Mouse (Mus musculus) thymus, adult 18-20 months (tissue): Measurements from ENCODE around the gene Kif22.
"Not testable (repeated sequence)": the region's sequence is repeated elsewhere in the genome, so short reads cannot be mapped to it uniquely, and the experiment has no call there.

ENCODE experiments used
- DNase-seq, 2 experiments: peaks; one replicate each; pipeline ENCODE4 v3.0.0; 2022; ENCODE audit warnings: mixed read lengths in 2 of 2

Gene Kif22

GRCm38 (mm10) chr7:127041851-127042672 lies at the start of gene Kif22:
Kif22 (minus strand) TSS chr7:127042471.
- peak; percentile 72 to 82 for DNase-seq

DNA sequence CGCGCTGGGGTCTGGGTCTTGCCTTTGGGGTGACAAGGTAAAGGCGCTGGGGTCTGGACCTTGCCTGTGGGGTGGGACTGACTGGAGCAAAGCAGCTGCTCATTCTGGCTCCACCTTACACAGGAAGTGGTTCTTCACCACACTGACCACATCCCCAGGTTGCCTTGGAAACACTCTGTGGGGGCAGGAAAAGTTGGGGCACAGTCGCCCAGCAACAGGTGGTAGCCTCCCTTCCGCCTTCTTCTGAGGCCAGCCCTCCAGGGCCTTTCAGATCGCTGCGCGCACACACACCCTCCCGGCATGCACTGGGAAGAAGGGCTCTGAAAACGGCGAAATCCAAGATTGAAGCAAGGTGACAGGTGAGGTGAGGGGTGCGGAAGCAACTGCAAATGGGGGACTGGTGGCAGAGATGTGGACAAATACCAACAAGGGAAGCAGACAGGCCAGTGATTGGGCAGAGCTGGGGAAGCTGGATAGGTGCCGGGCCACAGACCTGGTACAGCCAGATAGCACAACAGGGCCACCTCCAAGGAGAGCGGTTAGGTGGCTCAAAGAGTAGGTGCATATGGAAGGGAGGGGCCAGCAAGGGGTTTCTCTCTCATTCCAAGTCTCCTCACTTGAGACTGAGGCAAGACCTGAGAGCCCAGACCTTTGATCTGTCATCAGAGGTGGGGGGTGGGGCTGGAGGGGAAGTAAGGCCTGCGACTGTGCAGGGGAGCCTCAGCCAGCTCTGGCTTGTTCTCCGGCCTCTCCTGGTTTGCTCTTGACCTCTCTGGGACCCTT lies 49.0 kb upstream of the Kif22 start, which contains the start of gene AI467606:
Gene AI467606 (plus strand): TSS at position 246 of the 783 bp plus-strand sequence.
- peak; percentile 96 to 98 for DNase-seq

DNA sequence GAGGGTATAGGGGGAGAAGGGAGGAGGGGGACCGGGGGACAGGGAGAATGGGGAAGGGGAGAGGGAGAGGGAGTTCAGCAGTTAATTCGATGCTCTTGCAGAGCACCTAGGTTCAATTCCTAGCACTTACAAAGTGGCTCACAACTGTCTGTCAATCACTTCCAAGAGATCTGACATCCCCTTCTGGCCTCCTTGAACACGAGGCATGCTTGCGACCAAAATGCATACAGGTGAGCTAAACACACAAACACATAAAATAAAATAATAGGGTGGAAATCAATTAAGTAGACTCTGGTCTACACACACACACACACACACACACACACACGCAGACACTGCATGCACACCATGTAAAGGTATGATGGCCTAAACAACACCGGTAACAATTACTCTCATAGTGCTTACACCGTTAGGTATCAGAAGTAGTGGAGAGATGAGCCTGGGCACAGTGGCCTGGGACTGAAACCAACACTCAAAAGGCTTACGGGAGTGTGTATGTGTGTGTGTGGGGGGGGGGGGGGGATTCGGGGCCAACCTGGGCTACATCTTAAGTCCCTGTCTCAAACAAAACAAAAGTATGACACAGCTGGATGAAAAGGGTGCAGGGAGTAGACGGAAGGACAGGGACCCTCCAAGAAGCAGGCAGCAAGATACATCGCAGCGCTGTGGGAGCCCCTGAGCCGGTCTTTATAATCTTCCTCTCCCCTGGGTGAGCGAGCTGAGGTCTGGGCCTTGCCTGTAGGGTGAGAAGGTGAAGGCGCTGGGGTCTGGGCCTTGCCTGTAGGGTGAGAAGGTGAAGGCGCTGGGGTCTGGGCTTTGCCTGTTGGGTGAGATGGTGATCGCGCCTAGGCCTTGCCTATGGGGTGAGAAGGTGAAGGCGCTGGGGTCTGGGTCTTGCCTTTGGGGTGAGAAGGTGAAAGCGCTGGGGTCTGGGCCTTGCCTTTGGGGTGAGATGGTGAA lies 48.2 kb upstream of the Kif22 start:
- no peak for DNase-seq

DNA sequence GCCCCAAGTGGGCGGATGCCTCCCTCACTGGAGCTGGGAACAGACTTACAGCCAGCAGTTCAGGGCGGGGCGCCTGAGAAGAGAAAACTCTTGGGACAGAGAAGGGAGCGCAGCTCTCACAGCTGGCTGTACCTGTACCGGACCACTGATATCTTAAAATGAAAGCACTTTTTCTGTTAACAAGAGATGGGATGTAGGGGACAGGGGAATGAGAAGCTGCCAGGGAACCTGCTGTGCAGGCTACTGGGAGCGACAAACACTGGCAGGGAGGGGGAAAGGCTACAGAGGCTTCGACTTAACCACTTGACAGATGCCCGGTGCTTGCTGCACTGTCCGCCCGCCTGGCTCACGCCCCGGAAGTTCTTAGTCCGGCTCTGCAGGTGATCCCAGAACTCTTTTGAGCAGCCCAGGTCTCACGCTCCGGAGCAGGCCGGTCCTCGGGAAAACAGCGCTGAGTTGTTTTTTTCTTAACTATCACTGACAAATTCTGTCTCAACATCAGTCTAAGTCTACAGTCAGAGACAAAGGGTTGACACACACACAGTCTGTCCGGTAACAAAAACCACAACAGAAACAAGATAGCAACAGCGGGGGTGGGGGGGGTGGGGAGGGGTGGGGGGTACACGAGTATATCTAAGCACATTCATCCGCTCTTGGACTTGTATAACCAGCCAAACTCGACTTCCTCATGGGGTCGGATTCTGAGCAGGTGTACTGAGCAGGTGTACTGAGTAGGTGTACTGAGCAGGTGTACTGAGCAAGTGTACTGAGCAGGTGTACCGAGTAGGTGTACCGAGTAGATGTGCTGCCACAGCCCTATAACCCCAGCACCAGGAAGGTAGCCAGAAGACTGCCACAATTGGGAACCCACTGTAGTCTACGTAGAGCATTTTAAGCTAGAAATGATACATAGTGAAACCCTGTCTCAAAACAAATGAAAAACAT lies 46.9 kb upstream of the Kif22 start:
- peak in 1 of 2 experiments; percentile 60 for DNase-seq

- no peak for DNase-seq
Measured at GRCm38 (mm10) chr7:127088083-127088482, 45.8 kb upstream of the Kif22 start.

- DNase-seq, result not testable (repeated sequence)
Measured at GRCm38 (mm10) chr7:127087278-127088010, 45.2 kb upstream of the Kif22 start, which contains the start of gene Zg16. Zg16 (minus strand) TSS chr7:127087328.

DNA sequence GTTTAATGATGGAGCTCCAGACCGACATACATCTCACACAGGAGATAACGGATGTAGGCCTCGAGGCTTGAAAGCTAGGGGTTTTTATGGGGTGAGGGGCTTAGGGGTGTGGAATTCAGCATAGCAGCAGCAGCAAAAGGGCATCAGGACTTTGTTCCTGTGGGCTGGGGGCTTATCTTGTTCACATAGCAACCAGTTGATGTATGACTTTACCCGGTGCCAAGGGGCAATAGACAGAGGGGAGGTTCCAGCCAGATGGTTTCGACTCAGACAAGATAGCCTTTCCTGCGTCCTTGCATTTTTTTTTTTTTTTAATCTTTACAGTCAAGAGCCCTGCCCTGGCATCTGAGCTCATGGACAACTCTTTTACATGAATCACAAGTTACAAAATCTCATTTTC lies 43.5 kb upstream of the Kif22 start:
- DNase-seq, result not testable (repeated sequence)

GRCm38 (mm10) chr7:127084794-127085193 lies 42.5 kb upstream of the Kif22 start:
- DNase-seq, result no peak

DNA sequence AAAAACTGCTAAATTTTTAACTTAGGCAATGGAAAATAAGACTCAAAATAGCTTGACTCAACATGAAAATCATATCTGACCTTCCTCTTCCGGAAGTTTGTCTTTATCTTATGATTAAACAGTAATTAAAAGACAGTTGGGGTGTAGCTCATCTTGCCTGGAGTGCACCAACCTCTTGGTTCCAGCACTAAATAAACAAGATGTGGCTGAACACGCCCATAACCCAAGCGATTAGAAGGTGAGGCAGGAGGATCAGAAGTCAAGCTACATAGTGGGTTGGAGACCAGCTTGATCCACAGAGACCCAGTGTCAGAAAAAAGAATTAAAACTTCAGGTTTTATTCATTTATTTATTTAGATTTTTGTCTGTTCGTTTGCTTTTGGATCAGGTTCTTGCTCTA lies 41.4 kb upstream of the Kif22 start:
- no peak for DNase-seq

DNA sequence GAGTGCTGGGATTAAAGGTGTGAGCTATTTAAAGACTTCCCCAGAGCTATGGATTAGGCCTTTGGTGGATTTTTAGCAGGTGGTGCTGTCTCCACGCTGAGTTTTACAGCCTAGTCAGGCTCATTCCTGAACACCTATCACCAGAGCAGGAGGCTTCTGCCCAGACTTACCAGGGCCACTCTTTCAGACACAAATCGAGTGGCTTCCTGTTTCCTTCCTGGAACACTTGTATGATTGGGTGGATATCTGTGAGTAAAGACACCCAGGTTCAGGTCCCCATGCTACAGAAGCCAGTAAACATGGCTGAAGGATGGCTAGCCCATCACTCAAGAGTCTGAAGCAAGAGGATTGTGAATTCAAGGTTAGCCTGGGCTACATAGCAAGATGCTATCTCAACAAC lies 40.7 kb upstream of the Kif22 start:
- no peak for DNase-seq

DNA sequence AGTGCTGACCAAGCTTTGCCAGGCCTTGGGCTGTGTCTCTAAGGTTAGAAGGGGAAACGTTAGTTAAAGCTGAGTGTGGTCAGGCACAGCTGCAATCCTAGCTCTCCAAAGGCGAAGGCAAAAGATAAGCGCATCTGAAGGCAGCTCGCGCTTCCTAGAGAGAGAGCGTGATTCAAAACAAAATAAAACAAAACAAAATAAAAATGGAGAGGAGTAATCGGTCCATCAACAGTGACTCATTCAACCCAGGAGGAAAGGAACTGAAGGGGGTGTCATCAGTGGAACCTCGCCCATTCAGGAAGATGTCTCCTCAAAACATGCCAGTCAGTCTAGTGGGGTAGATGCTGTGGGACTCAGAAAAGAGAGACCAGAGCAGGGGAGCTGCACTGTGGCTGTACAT lies 40.0 kb upstream of the Kif22 start:
- DNase-seq, result no peak

DNA sequence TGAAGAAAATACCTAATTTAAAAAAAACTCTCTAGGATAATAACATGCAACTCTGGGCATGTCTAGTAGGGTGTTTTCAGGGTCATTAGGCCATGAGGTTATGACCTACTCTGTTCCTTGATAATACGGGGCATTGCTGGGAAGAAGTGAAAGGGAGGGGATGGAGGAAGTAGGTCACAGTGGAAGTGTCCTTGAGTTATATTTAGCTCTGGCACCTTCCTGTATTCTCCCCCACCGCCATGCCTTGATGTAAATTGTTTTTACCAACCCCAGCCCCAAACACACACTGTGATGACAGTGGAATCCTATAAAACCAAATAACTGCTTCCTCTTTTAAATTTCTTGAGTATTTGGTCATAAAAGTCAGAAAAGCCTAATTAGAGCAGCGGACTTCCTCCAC lies 37.8 kb upstream of the Kif22 start:
- DNase-seq, result no peak

- DNase-seq, result no peak
Measured at GRCm38 (mm10) chr7:127077692-127078091, 35.4 kb upstream of the Kif22 start.

DNA sequence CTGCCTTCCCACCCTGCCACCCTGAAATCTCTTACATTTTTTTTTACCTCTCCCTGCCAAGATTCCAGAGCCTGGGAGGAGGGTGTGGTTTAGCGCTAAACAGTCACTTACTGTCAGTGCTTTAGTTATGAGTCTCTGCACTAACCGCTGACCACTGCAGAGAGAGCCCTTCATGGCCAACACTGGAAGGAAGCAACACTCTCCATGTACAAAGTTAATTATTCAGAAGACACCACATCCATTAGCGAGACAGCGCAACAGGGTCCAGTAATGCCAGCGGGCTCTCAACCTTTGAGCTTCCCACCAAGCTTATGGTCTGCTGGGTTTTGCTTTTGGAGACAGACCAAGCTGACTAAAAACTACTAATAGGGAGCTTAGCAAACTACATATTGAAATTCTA lies 33.9 kb upstream of the Kif22 start:
- no peak for DNase-seq

GRCm38 (mm10) chr7:127073221-127073620 lies 30.9 kb upstream of the Kif22 start:
- no peak for DNase-seq

DNA sequence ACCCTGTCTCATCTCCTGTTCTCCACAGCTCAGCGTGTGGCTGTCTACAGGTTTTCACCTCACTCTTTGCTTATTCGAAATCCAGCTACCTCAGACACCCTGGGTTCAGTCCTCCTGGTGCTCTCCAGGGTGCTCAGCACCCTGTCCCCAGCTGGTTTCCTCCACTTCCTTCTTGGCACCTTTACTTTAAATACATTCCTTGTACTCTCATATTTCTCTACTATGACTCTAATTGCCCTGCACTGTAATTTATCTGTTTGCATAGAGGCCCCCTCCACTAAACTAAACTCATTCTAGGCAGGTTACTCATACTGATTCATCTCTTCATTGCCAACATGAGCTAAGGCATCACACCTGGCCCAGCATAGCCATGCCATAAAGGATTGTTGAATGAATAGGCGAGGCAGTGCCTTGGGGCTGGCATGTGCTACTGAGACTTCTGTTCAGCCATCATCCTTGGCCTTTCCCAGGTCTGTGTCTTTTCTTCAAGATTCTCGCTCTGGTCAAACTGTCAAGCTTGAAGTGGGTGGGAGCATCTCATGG lies 28.7 kb upstream of the Kif22 start:
- DNase-seq, result no peak

GRCm38 (mm10) chr7:127066317-127066716 lies 24.0 kb upstream of the Kif22 start:
- no peak for DNase-seq

DNA sequence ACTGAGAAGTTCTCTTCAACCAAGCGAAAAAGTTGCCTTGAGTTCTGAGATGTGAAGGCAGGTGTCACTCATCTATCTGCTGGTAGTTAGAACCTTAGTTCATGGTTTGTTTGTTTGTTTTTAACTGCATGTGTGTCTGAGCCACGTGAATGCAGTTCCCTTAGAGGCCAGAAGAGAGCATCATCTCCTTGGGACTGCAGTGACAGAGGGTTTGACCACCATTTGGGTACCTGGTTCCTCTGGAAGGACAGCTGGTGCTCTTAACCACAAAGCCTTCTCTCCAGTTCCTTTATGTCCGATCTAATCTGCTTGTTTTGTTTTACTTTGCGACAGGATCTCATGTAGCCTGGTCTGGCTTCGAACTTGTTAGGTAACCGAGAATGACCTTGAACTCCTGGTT lies 23.3 kb upstream of the Kif22 start:
- DNase-seq, result no peak

GRCm38 (mm10) chr7:127055026-127055585 lies 12.8 kb upstream of the Kif22 start:
- DNase-seq, result no peak

DNA sequence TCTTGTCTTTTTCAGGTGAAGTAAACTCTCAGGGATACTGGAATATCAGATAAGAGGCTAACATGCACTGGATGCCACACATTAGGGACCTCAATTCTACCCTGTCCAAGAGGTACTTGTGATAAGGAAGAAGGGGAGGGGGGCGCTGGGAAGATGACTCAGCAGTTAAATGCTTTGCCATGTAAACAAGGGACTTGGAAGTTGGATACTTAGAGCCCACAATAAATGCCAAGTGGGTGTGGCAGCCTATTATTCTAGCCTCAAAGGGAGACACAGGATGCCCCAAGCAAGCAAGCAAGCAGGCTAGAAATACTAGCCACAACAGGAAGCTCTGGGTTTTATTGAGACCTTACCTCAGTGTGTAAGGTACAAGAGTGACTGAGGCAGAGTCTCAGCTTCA lies 11.0 kb downstream of the Kif22 start:
- no peak for DNase-seq
